Mouse (Mus musculus) effector memory CD4-positive, alpha-beta T cell, adult 7 months (primary cell): ENCODE data around the gene Zfp988. TPM values are rescaled to one million over a fixed set of nuclear protein-coding genes. Genes with fewer than 3 reads are reported as not detected.

ENCODE experiments used
- polyA plus RNA-seq: library from polyadenylated mRNA; unstranded; fragments of 100-300 nt; shearing (Covaris generic); gene quantifications from one replicate; pipeline ENCODE4 v1.2.1, GENCODE M21; 2017

Zfp988 gene
- polyA plus RNA-seq: 1.1 TPM

DNA sequence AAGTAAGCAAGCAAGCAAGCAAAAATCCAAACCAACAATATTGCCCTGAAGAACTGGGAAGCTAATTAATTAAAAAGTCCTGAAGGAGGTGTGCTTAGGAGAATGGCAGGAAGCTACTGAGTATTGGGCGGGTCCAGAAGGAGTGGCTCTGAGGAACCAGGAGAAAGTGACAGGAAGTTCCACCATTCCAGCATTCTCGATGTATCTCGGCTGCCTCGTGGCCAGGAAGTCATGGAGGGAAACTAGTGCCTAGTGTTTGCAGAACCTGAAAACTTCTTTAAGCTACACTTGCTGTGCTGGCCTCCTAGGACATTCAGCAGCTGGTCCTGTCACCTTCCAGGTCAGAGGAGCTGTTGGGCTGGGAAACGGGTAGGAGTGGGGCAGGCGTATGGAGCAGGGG, at the start of gene Zfp988:
Gene Zfp988, plus strand, starts transcription at position 239 of the 400 bp plus-strand sequence.

DNA sequence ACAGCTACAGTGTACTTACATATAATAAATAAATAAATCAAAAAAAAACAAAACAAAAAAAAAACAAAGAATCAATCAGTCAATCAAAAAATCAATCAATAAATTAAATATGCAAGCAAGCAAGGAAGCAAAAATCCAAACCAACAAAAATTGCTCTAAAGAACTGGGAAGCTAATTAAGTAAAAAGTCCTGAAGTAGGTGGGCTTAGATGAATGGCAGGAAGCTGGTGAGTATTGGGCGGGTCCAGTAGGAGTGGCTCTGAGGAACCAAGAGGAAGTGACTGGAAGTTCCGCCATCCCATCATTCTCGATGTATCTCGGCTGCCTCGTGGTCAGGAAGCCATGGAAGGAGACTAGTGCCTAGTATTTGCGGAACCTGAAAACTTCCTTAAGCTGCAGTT, 55.5 kb downstream of the Zfp988 start, which contains the start of gene Zfp978:
Gene Zfp978, plus strand, starts transcription at position 301 of the 400 bp plus-strand sequence.

Other genes with a start within 250 kb of the Zfp988 start
- gene Zfp991, start 173.6 kb upstream of the Zfp988 start, polyA plus RNA-seq: 5.3 TPM
- gene Zfp978, start 55.6 kb downstream of the Zfp988 start, polyA plus RNA-seq: not detected
- not detected for gene Zfp982, start 186.7 kb downstream of the Zfp988 start, polyA plus RNA-seq
- gene Gm16503, start 234.5 kb downstream of the Zfp988 start, polyA plus RNA-seq: 1.1 TPM
- gene Zfp985, start 247.6 kb downstream of the Zfp988 start, polyA plus RNA-seq: 1.2 TPM